Mouse (Mus musculus) adrenal gland, adult 18-20 months (tissue): ENCODE measurements around the gene Baz2b. TPM values are rescaled to one million over a fixed set of nuclear protein-coding genes. Genes with fewer than 3 reads are reported as not detected.
"Not testable (repeated sequence)": the region's sequence is repeated elsewhere in the genome, so short reads cannot be mapped to it uniquely, and the experiment has no call there.

Source experiments
- DNase-seq, 2 experiments: peaks; one replicate each; pipeline ENCODE4 v3.0.0; 2021 to 2022; ENCODE audit warnings: low spot score in 2 of 2
- total RNA-seq, 2 experiments: library from RNA; stranded (reverse); gene quantifications; 1 replicate in 1 of 2; 2 replicates in 1 of 2; pipeline ENCODE4 v1.2.3; 2021

Gene Baz2b
- total RNA-seq, 2 experiments from 2014 or later: 50.9 to 78.3 TPM

DNA sequence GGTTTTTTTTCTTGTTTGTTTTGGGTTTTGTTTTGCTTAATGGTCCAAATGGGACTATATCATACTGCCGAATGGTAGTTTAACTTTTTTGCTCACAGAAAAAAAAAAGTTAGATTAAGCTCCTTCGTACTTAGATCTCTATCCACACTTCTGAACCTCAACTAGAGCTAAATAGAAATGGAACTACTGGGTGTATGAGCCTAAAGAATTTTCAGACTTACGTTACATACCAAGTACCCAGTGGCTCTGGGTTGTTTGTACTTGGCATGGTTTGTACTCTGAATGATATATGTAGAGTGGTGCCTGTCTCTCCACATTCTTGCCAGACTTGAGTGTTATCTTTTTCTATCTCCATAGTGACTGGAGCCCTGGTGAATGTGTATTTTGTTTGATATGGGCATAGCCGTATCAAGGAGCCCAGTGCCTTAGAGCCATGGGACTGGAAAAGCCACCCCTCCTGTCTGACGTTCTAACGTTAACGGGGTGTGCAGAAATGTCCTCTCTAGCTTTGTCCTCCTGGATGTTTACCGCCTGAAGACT lies 326.8 kb downstream of the Baz2b start:
- no peak for DNase-seq

DNA sequence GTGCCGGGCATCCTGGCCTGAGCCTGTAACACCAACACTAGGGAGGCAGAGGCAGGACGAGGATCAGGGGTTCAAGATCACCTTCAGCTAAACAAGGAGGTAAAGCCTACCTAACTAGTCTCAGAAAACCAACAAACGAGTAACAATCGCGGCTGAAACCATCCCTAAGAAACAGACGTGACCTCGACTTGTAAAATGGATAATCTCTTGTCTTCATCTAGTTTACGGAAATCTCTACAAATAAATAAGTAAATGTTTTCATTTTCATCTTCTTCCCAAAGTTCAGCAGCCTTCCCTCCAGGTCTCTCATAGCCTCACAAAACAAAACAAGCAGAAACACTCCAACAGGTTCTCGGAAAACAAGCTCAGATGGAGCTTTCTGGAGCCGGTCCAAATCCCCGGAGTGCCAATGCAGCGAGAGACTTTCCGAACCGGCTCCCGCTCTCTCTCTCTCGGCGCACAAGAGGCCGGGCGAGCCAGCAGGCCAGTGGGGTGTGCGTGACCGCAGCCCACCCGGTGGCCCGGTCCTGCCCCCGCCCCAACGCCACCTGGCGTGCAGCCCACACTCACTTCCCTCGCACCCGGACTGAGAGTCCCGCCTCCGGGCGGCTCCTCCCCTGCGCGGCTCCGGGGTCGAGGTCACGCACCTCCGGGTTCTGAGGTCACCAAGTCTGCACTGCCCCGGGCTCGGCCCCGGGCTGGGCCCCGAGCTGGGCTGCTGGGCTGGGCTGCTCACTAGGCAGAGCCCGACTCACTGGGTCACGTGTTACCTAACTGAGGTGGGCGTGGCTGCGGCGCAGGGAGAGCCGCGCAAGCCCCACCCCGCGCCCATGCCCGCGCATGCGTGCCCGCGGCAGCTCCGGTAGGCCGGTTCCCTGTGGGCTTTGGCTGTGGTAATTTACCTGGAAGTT lies 327.6 kb downstream of the Baz2b start, which contains the start of gene Wdsub1:
Gene Wdsub1 (minus strand): TSS at position 761 of the 911 bp plus-strand sequence.
- DNase-seq: peak; percentile 90 to 93

DNA sequence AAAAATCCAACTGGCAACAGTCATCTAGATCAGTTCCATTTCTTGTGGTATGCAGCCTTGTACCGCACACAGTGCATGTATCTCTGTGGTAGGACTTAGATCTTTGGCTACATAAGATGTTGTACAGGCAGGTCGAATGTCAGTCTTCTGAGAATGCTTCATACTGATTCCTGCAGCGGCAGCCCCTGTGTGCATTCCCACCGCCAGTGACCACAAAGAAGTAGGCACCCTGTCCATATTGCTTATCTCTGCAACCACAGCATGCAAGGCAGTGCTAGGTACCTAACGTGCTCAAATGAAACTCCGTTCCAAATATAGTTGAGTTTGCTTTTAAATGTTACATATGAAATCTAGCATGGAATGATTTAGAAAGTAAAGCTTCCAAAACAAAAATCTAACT lies 328.2 kb downstream of the Baz2b start:
- DNase-seq: no peak

DNA sequence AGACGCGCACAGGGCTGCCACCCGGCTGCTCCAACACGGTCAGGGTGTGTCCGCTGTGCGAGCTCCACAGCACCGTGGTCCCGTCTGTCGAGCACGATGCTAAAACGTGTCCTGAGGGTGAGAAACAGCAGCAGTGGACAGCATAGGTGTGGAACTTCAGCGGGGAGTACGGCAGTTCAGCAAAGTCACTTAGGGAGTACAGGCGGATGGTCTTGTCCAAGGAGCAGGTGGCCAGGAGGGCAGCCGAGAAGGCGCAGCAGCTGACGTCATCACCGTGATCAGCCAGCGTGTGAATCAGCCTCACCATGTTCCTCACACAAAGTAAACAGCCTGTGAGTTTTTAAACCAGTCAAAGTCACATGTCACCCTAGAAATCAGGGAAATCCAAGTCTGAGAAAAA lies 331.4 kb downstream of the Baz2b start:
- no peak for DNase-seq

DNA sequence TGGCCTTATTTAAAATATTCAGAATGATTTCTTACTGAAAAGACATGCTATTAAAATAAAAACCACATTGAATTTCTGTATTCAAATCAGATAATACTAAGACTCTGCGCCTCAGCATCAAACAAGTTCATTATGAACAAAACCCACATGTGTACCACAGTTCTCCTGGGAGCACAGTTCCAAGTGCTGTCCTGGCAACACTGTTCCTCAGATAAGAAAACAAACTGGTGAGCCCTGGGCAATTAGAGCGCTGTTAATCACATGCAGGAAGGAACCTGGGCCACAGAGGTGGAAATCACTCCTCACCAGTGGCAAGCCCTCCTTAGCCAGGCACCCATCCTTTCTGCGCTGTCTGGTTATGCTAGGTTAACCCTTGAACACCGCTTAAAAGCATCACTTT lies 332.3 kb downstream of the Baz2b start:
- DNase-seq: no peak

GRCm38 (mm10) chr2:59876482-59876881 lies 333.2 kb downstream of the Baz2b start:
- DNase-seq: no peak

DNA sequence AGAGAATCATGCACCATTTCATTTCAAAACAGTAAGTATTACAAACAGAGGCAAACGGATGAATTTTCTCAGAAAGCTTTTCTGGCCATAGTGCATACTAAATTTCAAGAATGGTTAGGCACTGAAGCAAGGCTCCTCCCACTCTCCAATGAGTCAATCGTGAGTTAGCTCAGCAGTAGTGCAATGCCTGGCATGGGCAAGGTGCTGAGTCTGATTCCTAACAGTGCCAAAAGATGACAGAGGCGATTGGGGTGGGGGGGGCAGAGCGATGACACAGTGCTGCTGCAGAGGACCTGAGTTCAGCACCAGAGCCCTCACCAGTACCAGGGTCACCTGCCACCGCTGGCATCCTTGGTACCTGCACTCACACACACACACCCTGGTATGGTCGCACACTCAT lies 339.1 kb downstream of the Baz2b start:
- no peak for DNase-seq

GRCm38 (mm10) chr2:59862618-59863017 lies 347.0 kb downstream of the Baz2b start:
- DNase-seq: no peak

DNA sequence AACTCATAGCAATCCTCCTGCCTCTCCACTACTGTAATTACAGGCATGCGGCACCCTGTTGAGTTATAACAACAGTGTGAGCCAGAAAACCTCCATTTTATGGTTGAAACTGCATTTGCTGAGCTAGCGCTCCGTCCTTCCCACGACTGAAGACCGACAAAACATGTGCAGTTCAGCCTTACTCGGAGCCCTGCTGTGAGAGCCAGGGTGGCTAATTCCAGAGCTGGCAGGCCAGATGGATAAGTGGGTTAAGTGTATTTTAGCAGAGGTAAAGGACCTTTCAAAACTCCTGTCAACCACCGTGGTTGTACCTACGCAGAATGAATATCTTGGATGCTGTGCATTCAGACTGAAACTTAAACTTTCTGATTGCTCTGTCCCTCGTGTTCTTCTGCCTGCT lies 355.3 kb downstream of the Baz2b start:
- DNase-seq: no peak

DNA sequence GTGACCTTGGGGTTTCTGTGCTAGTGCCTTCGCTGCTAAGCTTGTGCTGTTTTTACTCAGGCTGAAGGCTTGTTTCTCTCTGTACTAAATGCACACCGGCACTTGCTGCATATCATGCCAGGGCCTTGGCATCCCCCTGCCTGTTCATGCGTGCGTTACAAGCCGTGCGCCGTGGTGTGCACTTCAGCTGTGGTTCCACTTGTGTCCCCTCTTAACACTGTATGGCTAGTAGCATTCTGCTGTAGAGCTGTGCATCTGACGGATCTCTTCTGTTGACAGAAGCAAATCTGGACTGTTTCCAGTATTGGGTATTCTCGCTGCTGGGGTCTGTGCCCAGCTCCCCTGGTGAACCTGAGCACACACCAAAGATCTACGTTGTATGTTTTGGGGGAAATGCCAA lies 356.1 kb downstream of the Baz2b start:
- no peak for DNase-seq

GRCm38 (mm10) chr2:59852916-59853315 lies 356.7 kb downstream of the Baz2b start:
- DNase-seq: no peak

DNA sequence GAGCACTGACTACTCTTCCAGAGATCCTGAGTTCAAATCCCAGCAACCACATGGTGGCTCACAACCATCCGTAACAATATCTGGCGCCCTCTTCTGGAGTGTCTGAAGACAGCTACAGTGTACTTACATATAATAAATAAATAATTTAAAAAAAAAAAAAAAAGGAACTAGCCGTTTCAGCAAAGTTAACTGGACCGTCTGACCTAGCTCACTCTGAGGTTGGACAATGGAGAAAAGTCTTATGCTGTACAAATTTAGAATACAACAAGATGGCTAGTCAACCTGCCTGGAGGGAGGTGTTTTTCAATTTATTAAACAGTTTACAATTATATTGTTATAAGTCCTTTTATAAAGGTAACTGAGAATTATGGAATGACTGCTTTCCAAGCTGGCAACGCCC lies 357.8 kb downstream of the Baz2b start:
- not testable (repeated sequence) for DNase-seq

Other genes with a start within 250 kb of the Baz2b start
- 10 to 100 TPM; 36.3 to 43.9 TPM for gene March7, start within 50 bp of the Baz2b start, total RNA-seq
- gene Cd302, start 74.6 kb upstream of the Baz2b start, total RNA-seq: 10 to 100 TPM; 34.5 to 47.8 TPM
- gene Ly75, start 173.5 kb upstream of the Baz2b start, total RNA-seq: 1 to 10 TPM in 1 of 2 experiments, under 1 TPM in 1; 0.90 to 1.5 TPM